Mouse (Mus musculus) layer of hippocampus, adult 8-10 months (tissue): ENCODE measurements around the gene Gcg. TPM values are rescaled to one million over a fixed set of nuclear protein-coding genes. Genes with fewer than 3 reads are reported as not detected.

ENCODE experiments used
- DNase-seq, 2 experiments: peaks; one replicate each; pipeline ENCODE4 v3.0.0; 2022; ENCODE audit warnings: low spot score in 2 of 2
- total RNA-seq, 4 experiments: library from RNA; stranded (reverse); gene quantifications; 2 replicates each; pipeline ENCODE4 v1.2.4; 2022

Gcg gene
- total RNA-seq, 4 experiments from 2014 or later = not detected

DNA sequence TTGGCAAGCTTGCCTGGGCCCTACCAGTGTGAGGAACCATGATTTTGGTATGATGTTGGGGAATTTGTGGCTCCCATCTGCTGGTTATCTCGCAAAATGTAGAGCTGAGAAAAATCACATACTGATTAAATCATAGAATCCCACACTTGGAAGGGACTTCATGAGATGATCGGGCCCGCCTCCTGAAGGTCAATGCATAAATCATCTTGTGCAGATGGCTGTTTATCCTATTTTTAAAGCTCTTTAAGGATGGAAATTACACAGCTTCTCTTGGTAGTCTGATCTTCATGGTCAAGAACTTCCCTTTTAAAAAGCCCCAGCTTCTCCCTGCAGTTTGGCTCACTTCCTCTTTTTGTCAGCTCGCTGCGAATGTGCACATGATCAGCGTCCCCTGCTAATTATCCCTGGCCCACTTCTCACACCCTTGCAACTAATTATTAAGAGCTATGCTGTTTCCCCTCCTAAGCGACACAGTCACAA is 23.2 kb downstream of the Gcg start:
- peak in 1 of 2 experiments; percentile 14 for DNase-seq

DNA sequence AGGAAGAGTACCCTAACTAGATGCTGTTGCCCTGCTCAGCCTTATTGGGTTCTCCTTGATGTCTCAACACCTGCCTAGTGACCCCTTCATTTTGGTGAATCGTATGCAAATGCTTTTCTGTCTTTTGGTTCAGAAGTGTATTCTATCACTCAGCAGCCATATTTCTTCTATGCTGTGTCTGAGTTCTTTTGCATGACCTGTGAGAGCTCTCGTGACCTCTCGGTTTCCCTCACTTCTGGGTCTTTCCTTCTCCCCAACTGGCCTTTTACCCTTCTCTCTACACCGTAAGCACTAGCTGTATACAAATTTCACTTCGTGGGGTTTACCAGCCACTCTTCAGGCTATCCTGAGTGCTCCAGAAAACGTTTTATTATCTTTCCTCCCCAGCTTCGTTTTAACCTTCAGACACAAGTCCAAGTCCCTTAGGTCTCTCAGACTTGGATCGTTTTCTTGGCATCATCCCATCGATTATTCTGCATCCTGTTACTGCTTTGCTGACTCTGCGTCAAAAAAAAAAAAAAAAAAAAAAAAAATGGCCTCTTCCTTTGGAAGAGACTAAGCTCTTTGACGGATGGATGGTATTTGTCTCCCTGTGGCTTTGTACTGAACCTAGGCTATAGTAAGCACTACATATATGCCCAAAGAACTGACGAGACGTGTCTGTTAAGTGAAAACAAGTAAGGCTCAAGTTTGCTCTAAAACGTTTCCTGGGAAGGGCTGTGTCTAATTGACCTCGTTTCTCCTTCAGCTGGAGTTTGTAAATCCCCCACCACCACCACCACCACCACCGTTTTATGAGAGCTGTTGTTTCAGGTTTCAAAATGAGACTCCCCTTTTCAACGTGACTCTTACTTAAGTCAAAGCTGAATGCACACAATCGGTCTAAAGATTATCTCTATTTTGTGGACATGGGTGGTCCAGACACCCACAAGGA is 23.9 kb downstream of the Gcg start:
- no peak for DNase-seq

DNA sequence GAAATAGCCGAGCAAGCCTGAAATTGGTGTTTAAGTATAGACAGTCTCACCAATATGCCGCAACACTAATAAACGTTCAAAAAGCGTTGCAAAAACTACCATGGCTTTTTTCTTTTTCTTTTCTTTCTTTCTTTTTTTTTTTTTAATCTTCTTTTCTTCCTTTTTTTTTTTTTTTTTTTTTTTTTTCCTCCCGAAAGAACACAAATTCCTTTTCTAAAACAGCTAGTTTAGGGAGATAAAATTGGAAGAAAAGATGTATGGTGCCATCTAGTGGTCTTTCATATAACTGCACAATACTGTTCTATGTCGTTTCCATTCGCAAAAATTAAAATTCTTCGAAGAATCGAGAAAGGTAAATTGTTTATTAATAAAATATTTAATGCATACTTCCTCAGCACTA is 25.4 kb downstream of the Gcg start:
- DNase-seq = no peak

DNA sequence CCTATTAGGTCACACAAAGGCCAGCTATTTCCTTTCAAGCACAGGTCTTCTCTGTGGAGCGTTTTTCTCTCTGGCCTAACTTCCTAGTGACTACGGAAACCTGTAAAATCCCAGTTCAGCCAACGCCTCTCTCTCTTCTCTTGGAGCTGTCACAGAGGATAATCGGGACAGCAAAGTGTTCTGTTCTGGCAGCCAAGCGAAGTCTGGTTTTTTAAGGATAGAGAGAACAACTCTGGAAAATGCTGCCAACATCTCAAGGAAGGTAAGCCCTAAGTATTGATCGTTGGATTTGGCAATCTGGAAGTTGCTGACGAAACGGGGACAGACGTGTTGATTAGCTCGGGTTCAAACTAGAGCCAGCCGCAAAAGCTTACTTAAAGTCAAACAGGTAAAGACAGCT is 28.5 kb downstream of the Gcg start:
- no peak for DNase-seq

DNA sequence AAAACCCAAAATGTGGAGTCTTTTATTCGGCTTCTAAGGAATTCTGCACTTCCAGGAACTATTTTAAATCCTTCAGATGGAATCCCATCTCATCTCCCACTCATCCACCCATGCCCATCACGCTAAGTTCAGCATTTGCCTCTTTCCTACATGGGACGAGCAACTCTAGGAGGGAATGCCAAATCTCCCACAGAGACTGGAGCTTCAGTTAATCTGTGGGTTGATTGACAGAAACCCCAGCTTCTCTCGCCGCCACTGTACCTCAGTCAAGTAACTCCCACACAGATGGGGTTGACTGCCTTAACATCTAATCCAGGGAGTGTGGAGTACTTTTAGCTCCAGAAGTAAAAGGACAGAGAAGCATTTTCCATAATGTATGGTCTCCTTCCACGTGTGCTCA is 29.4 kb downstream of the Gcg start:
- no peak for DNase-seq

DNA sequence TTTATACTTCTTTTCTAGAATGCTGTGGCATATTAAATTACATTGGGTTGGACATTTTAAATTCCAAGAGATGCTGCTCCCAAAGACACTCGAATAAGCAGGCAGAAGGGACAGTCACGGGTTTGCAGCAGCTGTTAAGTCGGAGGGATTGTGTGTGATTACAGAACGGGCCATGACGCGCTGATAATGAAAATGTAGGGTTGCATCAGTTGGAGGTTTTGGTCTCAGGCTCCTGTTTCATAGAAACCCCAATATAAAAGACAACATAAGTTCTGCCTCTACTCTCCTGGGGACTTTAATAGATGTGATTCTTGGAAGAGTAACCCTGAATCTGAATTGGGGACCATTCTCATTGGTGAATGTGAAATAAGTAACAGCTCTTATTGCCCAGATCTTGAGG is 33.1 kb downstream of the Gcg start:
- no peak for DNase-seq

DNA sequence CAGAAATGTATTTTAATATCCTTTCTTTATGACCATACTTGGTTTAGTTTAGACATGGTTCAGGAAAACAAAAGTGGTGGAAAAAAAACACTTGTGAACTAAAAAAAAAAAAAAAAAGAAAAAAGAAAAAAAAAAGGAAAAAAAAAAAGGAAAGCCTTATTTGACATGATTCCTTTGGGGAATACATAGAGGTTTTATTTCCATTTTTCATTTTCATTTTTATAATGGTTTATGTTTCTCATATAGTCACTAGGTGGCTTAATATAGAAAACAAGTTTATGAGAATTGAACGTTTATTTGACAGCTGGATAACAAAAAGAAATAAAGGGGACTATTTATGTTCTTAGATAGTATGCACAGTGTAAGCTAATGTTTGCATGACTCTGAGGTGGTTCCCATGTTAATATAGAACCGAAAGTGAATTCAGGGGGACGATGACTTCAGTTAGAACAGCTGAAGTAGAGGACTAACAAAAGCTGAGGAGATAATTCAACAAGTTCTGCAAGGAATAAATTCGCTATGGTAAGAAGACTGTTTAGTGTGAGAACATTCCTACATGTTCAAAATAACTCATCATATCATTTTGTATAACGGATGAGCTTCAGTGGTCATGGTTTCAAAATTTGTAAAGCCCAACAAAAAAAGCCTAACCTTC is 33.6 kb downstream of the Gcg start:
- no peak for DNase-seq

DNA sequence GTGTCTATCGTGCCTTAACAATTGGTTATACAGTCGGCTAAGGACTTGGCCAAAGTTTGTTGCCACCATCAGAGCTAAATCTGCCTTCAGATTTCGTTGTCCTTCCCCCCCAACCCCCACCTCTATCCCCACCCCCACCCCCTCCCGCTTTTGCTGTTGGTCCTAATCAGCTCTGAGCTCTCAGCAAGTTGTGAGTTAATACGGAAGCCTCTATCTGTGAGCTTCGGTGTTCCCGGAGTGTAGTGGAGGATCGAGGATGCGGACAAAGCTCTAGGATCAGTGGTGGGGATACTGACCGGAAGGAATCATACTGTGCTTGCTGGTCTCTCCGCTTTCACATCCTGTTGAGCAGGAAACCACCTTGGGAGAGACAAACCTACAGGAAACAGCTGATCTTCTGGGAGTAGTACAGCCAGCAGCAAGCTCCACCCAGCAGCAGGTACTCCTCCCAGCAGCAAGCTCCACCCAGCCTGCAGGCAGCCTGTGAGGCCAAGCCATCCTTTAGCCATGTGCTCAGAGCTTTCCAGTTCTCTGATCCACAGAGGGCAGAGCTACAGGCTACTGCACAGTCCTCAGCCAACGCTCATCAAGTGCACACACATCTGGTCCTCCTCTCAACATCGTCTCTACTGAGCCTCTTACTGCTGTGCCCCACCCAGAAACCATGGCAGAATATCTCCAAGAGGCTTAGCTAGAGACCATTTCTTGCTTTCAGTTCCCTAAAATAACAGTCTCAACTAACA is 42.5 kb downstream of the Gcg start:
- DNase-seq = no peak

DNA sequence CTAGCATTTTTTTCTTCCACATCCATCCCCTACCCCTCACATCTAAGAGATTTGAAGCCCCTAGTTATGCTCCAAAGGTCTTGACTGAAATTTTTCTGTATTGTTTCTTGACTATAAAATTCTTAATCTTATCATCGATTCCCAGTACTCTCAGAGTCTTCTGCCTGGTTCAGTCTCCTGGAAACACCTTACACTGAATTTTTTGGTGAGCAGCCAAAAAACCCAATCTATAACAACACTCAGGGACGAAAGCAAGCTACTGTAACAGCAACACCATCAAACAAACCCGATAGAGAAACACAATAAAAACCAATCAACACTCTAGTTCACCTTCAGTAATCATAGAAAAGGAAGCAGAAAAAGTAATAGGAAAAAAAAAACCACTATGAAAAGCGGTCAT is 43.4 kb downstream of the Gcg start:
- DNase-seq = no peak

DNA sequence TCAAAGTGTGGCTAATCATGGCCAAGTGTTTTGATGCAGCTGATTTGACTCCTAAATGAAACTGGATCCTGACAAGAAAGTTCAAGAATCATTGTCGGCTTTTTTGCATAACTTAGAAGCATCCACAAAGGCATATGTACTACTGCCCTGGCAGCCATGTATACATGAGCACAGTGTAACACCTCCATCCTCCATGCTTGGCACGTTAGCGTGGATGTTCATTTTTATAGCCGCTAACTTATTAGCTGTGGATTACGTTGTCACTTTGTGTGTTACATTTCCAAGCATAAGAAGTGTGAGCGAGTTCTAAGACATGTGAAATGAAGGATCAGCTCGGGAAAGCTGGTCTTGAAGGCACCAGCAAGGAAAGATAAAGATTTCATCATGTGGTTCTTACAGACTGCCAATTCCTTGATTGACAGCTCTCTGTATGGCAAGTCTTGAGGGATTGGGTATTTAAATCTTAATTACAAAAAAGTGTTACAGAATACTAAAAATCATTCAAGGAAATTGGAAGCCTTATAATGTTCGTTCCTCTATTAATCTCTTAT is 52.1 kb downstream of the Gcg start:
- DNase-seq = no peak

DNA sequence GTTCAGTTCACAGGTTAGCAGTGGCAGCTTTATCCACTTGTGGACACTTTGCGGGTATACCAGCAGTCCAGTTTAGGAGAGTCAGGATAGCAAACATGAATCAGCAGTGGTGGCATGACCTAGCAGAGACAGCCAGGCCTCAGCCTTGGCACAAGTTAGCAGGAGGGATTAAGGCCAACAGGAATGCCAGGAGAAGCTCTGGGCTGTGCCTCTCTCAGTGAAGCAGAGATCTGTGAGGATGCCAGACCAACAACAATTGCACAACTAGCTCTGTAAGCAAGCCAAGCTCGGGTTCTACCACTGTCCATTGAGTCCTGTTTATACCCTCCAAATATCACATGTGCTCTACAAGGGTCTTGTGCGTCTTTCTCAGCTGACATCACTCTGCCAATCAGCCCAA is 57.5 kb downstream of the Gcg start:
- no peak for DNase-seq

Other genes with a start within 250 kb of the Gcg start
- 1 to 10 TPM; 1.0 to 2.3 (median 1.9) TPM for gene Dpp4, start 71.4 kb downstream of the Gcg start, total RNA-seq
- gene Fap, start 90.4 kb upstream of the Gcg start, total RNA-seq = 1 to 10 TPM in 1 of 4 experiments, under 1 TPM in 3; 0.47 to 1.2 (median 0.85) TPM
- gene Ifih1, start 162.6 kb upstream of the Gcg start, total RNA-seq = 1 to 10 TPM; 2.3 to 5.9 (median 4.0) TPM
- 10 to 100 TPM; 10.9 to 20.0 (median 13.0) TPM for gene Gca, start 180.6 kb upstream of the Gcg start, total RNA-seq